Mouse (Mus musculus) hematopoietic stem cell, adult 5-6 weeks (primary cell): ENCODE results near the gene Slc33a1. TPM values are rescaled to one million over a fixed set of nuclear protein-coding genes. Genes with fewer than 3 reads are reported as not detected.

Experiments used
- ATAC-seq, 2 experiments: fragments of 125-278 bp in 1 of 2; replicated peaks in 1 of 2; 2 replicates each; pipeline ENCODE4 v1.8.0; 2016 to 2017; ENCODE audit warnings: inconsistent platforms in 2 of 2, mild to moderate bottlenecking in 2 of 2, moderate number of reproducible peaks in 2 of 2, low read depth in 1 of 2, moderate TSS enrichment in 1 of 2; ENCODE audit not compliant: low FRiP score in 2 of 2, poor library complexity in 2 of 2, severe bottlenecking in 2 of 2, insufficient read depth in 1 of 2, low TSS enrichment in 1 of 2
- total RNA-seq: library from RNA; stranded (forward); fragments of 172-1452, 232-1000 nt; gene quantifications from 2 replicates; pipeline ENCODE4 v1.2.3, GENCODE M21; 2017

Gene Slc33a1
- 13.4 TPM in 2 replicates for total RNA-seq

GRCm38 (mm10) chr3:63964100-63964921 lies at the start of gene Slc33a1:
Gene Slc33a1 (minus strand): TSS chr3:63964768.
- peak; percentile 94 to 97 for ATAC-seq

GRCm38 (mm10) chr3:63988722-63989440 lies 24.3 kb upstream of the Slc33a1 start:
- ATAC-seq = no peak

GRCm38 (mm10) chr3:63986656-63987055 lies 22.1 kb upstream of the Slc33a1 start:
- no peak for ATAC-seq

DNA sequence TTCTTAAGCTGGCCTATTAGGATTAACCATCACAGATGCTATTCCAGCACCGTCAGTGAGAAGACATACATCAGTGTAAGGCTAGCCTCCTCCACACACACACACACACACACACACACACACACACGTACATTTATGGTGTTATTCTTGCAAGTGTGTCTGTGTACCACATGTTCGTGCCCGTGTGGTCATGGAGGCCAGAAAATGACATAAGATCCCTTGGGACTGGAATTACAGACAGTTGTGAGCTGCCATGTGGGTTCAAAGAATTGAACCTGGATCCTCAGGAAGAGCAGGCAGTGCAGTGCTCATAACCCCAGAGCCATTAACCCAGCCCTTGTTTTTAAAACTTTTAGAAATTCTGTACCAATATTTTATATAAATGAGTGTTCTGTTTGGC lies 13.3 kb upstream of the Slc33a1 start:
- ATAC-seq = no peak

- peak; percentile 98 for ATAC-seq
Observed at GRCm38 (mm10) chr3:63975955-63976908, 11.7 kb upstream of the Slc33a1 start, which contains the start of gene Gmps. Gene Gmps (plus strand): TSS chr3:63976106.

GRCm38 (mm10) chr3:63965929-63966328 lies 1.4 kb upstream of the Slc33a1 start:
- ATAC-seq = no peak

DNA sequence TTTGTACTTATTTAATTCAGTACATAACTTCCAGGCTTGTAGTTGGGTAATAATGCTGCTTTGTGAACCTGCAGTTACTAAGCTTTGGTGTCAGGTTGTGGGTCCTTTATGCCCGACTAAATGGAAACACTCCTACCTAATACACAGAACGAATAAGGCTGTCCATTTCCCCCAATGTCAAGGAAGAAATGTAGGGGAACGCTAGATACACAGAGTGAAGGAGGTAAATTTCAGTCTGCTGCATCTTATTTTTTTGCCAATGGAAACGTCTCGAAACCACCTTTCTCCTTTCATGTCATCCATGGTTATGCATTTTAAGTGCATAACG lies 318 bp upstream of the Slc33a1 start:
- ATAC-seq = 0 out of 4 replicates have a peak, but pooled peaks of 1 of the 2 experiments have one; percentile 4

- 0 out of 4 replicates have a peak, but pooled peaks of 1 of the 2 experiments have one; percentile 2 for ATAC-seq
Observed at GRCm38 (mm10) chr3:63963421-63964099, 1.0 kb downstream of the Slc33a1 start.

DNA sequence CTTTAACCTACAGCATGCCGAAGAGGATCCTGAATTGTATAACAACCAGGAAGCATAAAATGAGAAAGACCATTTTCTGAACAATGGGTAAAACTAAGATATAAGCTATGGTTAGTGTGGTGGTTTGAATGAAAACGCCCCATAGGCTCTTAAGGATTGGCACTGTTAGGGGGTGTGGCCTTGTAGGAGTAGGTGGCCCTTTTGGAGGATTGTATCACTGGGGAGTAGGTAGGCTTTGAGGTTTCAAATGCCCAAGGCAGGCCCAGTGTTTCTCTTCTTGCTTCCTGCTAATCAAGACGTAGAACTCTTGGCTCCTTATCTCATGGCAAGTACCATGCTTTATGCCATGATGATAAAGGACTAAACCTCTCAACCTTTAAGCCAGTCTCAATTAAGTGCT lies 14.7 kb downstream of the Slc33a1 start:
- ATAC-seq = no peak

GRCm38 (mm10) chr3:63941204-63941850 lies 23.2 kb downstream of the Slc33a1 start:
- no peak for ATAC-seq

DNA sequence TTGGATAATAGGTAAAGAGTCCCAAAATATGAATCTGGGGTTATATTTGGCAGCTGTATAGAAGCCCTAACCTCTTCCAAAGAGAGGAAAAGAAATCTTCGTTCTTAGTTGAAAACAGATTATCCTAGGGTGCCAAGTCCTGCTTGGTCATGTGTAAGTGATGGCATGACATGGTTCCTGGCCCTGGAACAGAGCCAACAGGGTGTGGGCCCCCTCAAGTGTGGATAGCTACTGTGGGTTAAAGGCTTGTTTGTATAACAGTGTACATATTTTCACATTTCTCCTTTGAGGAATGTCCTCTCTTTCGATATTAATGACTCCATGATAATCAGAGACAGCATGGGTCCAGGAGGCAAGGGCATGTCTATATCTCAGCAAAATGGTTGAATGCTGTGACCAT lies 25.6 kb downstream of the Slc33a1 start:
- ATAC-seq = no peak

- ATAC-seq = peak; percentile 94
Observed at GRCm38 (mm10) chr3:63928878-63929859, 35.4 kb downstream of the Slc33a1 start, which contains the start of gene E130311K13Rik. Gene E130311K13Rik (minus strand): TSS chr3:63929472.

DNA sequence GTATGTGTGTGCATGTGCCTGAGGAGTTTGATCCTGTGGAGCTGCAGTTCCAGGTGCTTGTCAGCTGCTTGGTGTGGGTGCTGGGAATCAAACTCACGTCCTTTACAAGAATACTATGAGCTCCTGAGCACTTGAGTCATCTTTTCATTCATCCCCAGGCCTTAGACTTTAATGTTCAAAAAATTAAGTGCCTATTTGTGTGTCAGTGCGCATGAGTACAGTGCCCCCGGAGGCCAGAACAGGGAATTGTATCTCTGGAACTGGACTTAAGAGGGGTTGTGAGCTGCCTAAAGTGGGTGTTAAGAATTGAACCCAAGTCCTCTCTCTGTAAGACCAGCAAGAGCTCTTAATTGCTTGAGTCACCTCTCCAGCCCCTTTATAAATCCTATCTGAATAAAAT lies 44.9 kb downstream of the Slc33a1 start:
- peak; percentile 85 to 87; a peak in 3 of 4 replicates for ATAC-seq

DNA sequence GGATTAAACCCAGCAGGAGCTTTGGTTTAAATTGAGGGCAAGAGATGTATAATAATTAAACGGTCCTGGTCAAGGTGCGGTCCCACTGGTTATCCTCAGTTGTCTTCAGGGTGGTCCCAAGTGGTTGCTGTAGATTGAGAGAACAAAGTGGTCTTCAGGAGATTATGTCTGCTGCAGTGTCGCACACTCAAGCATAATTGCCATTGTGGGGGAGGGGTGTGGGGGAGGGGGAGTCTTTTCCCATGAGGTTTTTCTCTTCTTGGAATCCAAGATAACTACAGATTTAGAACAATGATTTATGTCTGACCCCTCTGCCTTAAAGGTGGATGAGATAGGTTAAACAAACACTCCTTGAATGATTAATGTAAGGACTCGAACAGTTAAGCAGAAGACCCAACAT lies 54.3 kb downstream of the Slc33a1 start:
- ATAC-seq = no peak

DNA sequence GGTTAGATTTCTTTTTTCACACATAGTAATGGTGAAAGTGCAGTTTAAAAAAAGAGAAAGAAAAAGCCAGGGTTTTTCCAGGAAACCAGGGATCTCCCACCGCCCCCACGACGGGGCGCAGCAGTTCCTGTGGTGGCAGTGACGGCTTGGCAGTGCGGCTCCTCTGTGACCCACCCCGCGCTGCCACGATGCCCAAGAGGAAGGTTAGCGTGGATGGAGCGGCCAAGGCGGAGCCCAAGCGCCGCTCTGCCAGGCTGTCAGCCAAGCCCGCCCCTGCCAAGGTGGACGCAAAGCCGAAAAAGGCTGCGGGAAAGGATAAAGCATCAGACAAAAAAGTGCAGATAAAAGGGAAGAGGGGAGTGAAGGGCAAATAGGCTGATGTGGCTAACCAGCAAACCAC lies 59.3 kb downstream of the Slc33a1 start:
- peak; percentile 98 for ATAC-seq
